Mouse (Mus musculus): ENCODE data around the gene Pygo1. TPM values are rescaled to one million over a fixed set of nuclear protein-coding genes. Genes with fewer than 3 reads are reported as not detected.

Pygo1 gene
- polyA plus RNA-seq, 1 experiment from 2014 or later: 3.2 TPM

- Histone ChIP-seq H3K9ac (ENCODE audit: low read depth, low read length) (no peak overlapping the region), H3K4me2 (ENCODE audit: low read length) (no peak overlapping the region), H3K4me1 (replicated peaks; ENCODE audit: insufficient read depth, low read length) (no peaks in the 10 kb centered on the region), H3K27me3 (ENCODE audit: insufficient read depth, low read length) (no peaks in the 10 kb centered on the region), H3K27ac (no peak overlapping the region), H3K36me3 (ENCODE audit: insufficient read depth, low read length) (peaks cover 13% of the 10 kb centered on the region; the same call in 1 of the 2 replicates), H3K9me3 (replicated peaks; ENCODE audit: low read length) (no peaks in the 10 kb centered on the region), H3K4me3 (replicated peaks; ENCODE audit: low read depth, low read length) (no peak overlapping the region)
- 45% methylated on average over 7 of the region's 7 CpGs for WGBS
- TF ChIP-seq CTCF (IDR thresholded peaks at IDR 0.05; ENCODE audit: low read depth): no peak
- ATAC-seq (replicated peaks; ENCODE audit: low FRiP score, low read depth) (no peak), DNase-seq (ENCODE audit: low spot score) (peak; percentile 21)
These were observed 24.1 kb downstream of the Pygo1 start for GRCm38 (mm10) chr9:72949572-72949971.

- DNase-seq (ENCODE audit: low spot score) (no peak), ATAC-seq (replicated peaks; ENCODE audit: low FRiP score, low read depth) (no peak)
- Histone ChIP-seq H3K9me3 (replicated peaks; ENCODE audit: low read length) (no peaks in the 10 kb centered on the region), H3K4me1 (replicated peaks; ENCODE audit: insufficient read depth, low read length) (peaks cover 5% of the 10 kb centered on the region; the same call in 1 of the 2 replicates), H3K9ac (ENCODE audit: low read depth, low read length) (no peak overlapping the region), H3K4me2 (ENCODE audit: low read length) (no peak overlapping the region), H3K4me3 (replicated peaks; ENCODE audit: low read depth, low read length) (no peak overlapping the region), H3K27ac (no peak overlapping the region), H3K27me3 (ENCODE audit: insufficient read depth, low read length) (no peaks in the 10 kb centered on the region), H3K36me3 (ENCODE audit: insufficient read depth, low read length) (no peaks in the 10 kb centered on the region)
- 55% methylated on average over 2 of the region's 2 CpGs for WGBS
- TF ChIP-seq CTCF (IDR thresholded peaks at IDR 0.05; ENCODE audit: low read depth): peak; percentile 60
These were observed 29.3 kb downstream of the Pygo1 start for GRCm38 (mm10) chr9:72954746-72955145.

- Histone ChIP-seq H3K27ac (no peak overlapping the region), H3K4me1 (replicated peaks; ENCODE audit: insufficient read depth, low read length) (peaks cover 5% of the 10 kb centered on the region; the same call in 1 of the 2 replicates), H3K27me3 (ENCODE audit: insufficient read depth, low read length) (no peaks in the 10 kb centered on the region), H3K36me3 (ENCODE audit: insufficient read depth, low read length) (no peaks in the 10 kb centered on the region), H3K9me3 (replicated peaks; ENCODE audit: low read length) (no peaks in the 10 kb centered on the region), H3K9ac (ENCODE audit: low read depth, low read length) (no peak overlapping the region), H3K4me2 (ENCODE audit: low read length) (no peak overlapping the region), H3K4me3 (replicated peaks; ENCODE audit: low read depth, low read length) (no peak overlapping the region)
- WGBS: 15% methylated on average over 1 of the region's 1 CpGs
- ATAC-seq (replicated peaks; ENCODE audit: low FRiP score, low read depth) (no peak), DNase-seq (ENCODE audit: low spot score) (peak; percentile 67)
- peak; percentile 82 for TF ChIP-seq CTCF (IDR thresholded peaks at IDR 0.05; ENCODE audit: low read depth)
These were observed 30.1 kb downstream of the Pygo1 start for GRCm38 (mm10) chr9:72955546-72955945.

GRCm38 (mm10) chr9:72958521-72959450 is 33.3 kb downstream of the Pygo1 start, which contains the start of the genes Dyx1c1 and Gm44503:
Gene Dyx1c1, plus strand, starts transcription at chr9:72958785.
Gene Gm44503, plus strand, starts transcription at chr9:72958852.
- H3K9ac ChIP-seq (ENCODE audit: low read depth, low read length): peak within 1 kb of the TSS; percentile 56
- H3K27me3 ChIP-seq (ENCODE audit: insufficient read depth, low read length): no peaks in the 10 kb centered on the region
- ATAC-seq (replicated peaks; ENCODE audit: low FRiP score, low read depth) (peak; percentile 90), DNase-seq (ENCODE audit: low spot score) (peak; percentile 92)
- H3K27ac ChIP-seq: peak within 1 kb of the TSS; percentile 70; the same call in 1 of the 2 replicates
- peaks cover 5% of the 10 kb centered on the region; the same call in 1 of the 2 replicates for H3K4me1 ChIP-seq (replicated peaks; ENCODE audit: insufficient read depth, low read length)
- H3K9me3 ChIP-seq (replicated peaks; ENCODE audit: low read length): no peaks in the 10 kb centered on the region
- WGBS: 2% methylated on average over 43 of the region's 43 CpGs
- no peak; the same call in 1 of the 2 replicates for TF ChIP-seq CTCF (IDR thresholded peaks at IDR 0.05; ENCODE audit: low read depth)
- peak within 1 kb of the TSS; percentile 69 for H3K4me2 ChIP-seq (ENCODE audit: low read length)
- peak within 1 kb of the TSS; percentile 58 for H3K4me3 ChIP-seq (replicated peaks; ENCODE audit: low read depth, low read length)
- H3K36me3 ChIP-seq (ENCODE audit: insufficient read depth, low read length): no peaks in the 10 kb centered on the region

GRCm38 (mm10) chr9:72961346-72961745 is 35.9 kb downstream of the Pygo1 start:
- Histone ChIP-seq H3K36me3 (ENCODE audit: insufficient read depth, low read length) (no peaks in the 10 kb centered on the region), H3K4me1 (replicated peaks; ENCODE audit: insufficient read depth, low read length) (peaks cover 5% of the 10 kb centered on the region; the same call in 1 of the 2 replicates), H3K27me3 (ENCODE audit: insufficient read depth, low read length) (no peaks in the 10 kb centered on the region), H3K9me3 (replicated peaks; ENCODE audit: low read length) (no peaks in the 10 kb centered on the region), H3K4me2 (ENCODE audit: low read length) (no peak overlapping the region), H3K9ac (ENCODE audit: low read depth, low read length) (no peak overlapping the region), H3K27ac (peak overlapping the region; percentile 26; the same call in 1 of the 2 replicates), H3K4me3 (replicated peaks; ENCODE audit: low read depth, low read length) (no peak overlapping the region)
- 68% methylated on average over 8 of the region's 8 CpGs for WGBS
- DNase-seq (ENCODE audit: low spot score) (peak; percentile 18), ATAC-seq (replicated peaks; ENCODE audit: low FRiP score, low read depth) (peak; percentile 36; the same call in 1 of the 2 replicates)
- no peak for TF ChIP-seq CTCF (IDR thresholded peaks at IDR 0.05; ENCODE audit: low read depth)

GRCm38 (mm10) chr9:72961959-72962358 is 36.5 kb downstream of the Pygo1 start:
- H3K9ac ChIP-seq (ENCODE audit: low read depth, low read length): no peak overlapping the region
- H3K4me3 ChIP-seq (replicated peaks; ENCODE audit: low read depth, low read length): no peak overlapping the region
- DNase-seq (ENCODE audit: low spot score) (no peak), ATAC-seq (replicated peaks; ENCODE audit: low FRiP score, low read depth) (no peak)
- TF ChIP-seq CTCF (IDR thresholded peaks at IDR 0.05; ENCODE audit: low read depth): no peak
- H3K4me2 ChIP-seq (ENCODE audit: low read length): no peak overlapping the region
- H3K27me3 ChIP-seq (ENCODE audit: insufficient read depth, low read length): no peaks in the 10 kb centered on the region
- H3K27ac ChIP-seq: peak overlapping the region; percentile 26; the same call in 1 of the 2 replicates
- no peaks in the 10 kb centered on the region for H3K36me3 ChIP-seq (ENCODE audit: insufficient read depth, low read length)
- H3K9me3 ChIP-seq (replicated peaks; ENCODE audit: low read length): no peaks in the 10 kb centered on the region
- 64% methylated on average over 15 of the region's 15 CpGs for WGBS
- peaks cover 5% of the 10 kb centered on the region; the same call in 1 of the 2 replicates for H3K4me1 ChIP-seq (replicated peaks; ENCODE audit: insufficient read depth, low read length)
